Mouse (Mus musculus) olfactory bulb, adult 2 months (tissue): ENCODE results near the gene Wdcp.

ENCODE experiments used
- CTCF ChIP-seq: fragments of 200-500 bp; IDR thresholded peaks from 2 replicates; pipeline ENCODE4 v1.5.1; 2012; ENCODE audit warnings: low read depth, mild to moderate bottlenecking, low read length, moderate library complexity; ENCODE audit not compliant: insufficient read depth
- POLR2A ChIP-seq: fragments of 200-500 bp; IDR thresholded peaks from 2 replicates; pipeline ENCODE4 v1.6.1; 2012; ENCODE audit warnings: mild to moderate bottlenecking, low read depth, low read length, moderate library complexity; ENCODE audit not compliant: insufficient read depth

- TF ChIP-seq CTCF = no peak
- no peak for TF ChIP-seq POLR2A
Observed at GRCm38 (mm10) chr12:4816680-4817360, 26.3 kb upstream of the Wdcp start.
